Comparison of ENCODE assay signal across 10 mouse cellular contexts in the genomic region with DNA sequence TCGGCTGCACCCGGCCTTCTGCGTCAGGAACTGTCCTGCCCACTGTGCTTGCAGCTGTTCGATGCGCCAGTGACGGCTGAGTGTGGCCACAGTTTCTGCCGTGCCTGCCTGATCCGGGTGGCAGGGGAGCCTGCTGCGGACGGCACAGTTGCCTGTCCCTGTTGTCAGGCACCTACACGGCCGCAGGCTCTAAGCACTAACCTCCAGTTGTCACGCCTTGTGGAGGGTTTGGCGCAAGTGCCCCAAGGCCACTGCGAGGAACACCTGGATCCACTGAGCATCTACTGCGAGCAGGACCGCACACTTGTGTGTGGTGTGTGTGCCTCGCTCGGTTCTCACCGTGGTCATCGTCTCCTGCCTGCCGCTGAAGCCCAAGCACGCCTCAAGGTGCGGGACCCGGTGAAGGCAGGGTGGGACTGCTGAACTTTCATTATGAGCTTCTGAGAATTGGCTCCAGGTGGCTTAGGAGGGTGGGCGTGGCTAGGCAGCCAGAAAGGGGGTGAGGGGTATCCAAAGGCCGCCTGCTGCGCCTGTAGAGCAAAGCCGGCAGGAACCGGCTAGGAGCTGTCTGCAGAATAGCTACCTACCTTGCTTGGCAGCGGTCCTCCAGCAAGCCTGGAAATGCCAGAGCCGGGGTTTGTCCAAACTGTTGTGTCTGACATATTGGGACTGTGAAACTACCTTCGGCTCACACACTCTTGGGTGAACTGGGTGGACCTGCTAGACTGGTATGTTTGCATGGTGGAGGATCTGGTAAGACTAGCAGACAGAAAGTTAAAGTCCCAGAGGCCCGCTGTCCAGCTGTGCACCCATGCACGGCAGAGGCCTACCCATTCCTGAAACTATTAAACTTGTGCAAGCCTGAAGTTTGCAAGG. TPM values are rescaled to one million over a fixed set of nuclear protein-coding genes. Genes with fewer than 3 reads are reported as not detected.
DNase-seq lines count a peak whose midpoint lies in the region; ATAC-seq and TF ChIP-seq lines count a peak whose summit lies in the region.
"Had no signal": no experiment of that assay in that cellular context is flagged by ENCODE, and none has a peak within 500 bp of the region (broad histone marks: within the 10 kb centered on the region; RNA-seq: fewer than 3 reads in every experiment).

No protein-coding gene starts in this region.

- no peak for TF ChIP-seq EP300 in heart, adult 2 months (IDR thresholded peaks at IDR 0.05; ENCODE audit: insufficient read depth, low read depth, low read length)

- intact Hi-C loops in heart, adult 2 months (cut with DNase I): loop anchor here (2.0 kb wide), 1 partner anchor 200 kb away; no protein-coding TSS in a partner anchor

- H3K27ac ChIP-seq in forebrain, embryonic 12.5 days: no peak overlapping the region
- H3K27ac ChIP-seq in forebrain, embryonic 15.5 days (replicated peaks): no peak overlapping the region
- peak overlapping the region; percentile 92 for H3K27ac ChIP-seq in heart, adult 2 months

- TF ChIP-seq CTCF in heart, adult 2 months (IDR thresholded peaks at IDR 0.05): no peak

- no peaks in the 10 kb centered on the region for H3K9me3 ChIP-seq in forebrain, embryonic 12.5 days
- H3K9me3 ChIP-seq in forebrain, embryonic 15.5 days: no peaks in the 10 kb centered on the region

- 27% methylated on average over 35 of the region's 35 CpGs for WGBS in forebrain, embryonic 12.5 days
- WGBS in forebrain, embryonic 15.5 days: 26% methylated on average over 35 of the region's 35 CpGs
- 35% methylated on average over 35 of the region's 35 CpGs for WGBS in heart, adult 2 months

- no peaks in the 10 kb centered on the region for H3K79me2 ChIP-seq in heart, adult 2 months (replicated peaks; ENCODE audit: control insufficient read depth, insufficient read depth, low read length)

- peaks cover 27% of the 10 kb centered on the region; the same call in 1 of the 2 replicates for H3K27me3 ChIP-seq in forebrain, embryonic 12.5 days
- H3K27me3 ChIP-seq in forebrain, embryonic 15.5 days: 0 out of 2 replicates have a peak, but pooled peaks cover 8% of the 10 kb centered on the region
- H3K27me3 ChIP-seq in heart, adult 2 months (ENCODE audit: control insufficient read depth, insufficient read depth, low read length): no peaks in the 10 kb centered on the region
- H3K27me3 ChIP-seq: CH12.LX had no signal

- no peak; the same call in 1 of the 2 replicates for TF ChIP-seq POLR2A in heart, adult 2 months (IDR thresholded peaks at IDR 0.05; ENCODE audit: insufficient read depth, low read depth, low read length)

- H3K36me3 ChIP-seq in forebrain, embryonic 12.5 days (replicated peaks): no peaks in the 10 kb centered on the region
- no peaks in the 10 kb centered on the region for H3K36me3 ChIP-seq in forebrain, embryonic 15.5 days
- peaks cover 5% of the 10 kb centered on the region; the same call in 1 of the 2 replicates for H3K36me3 ChIP-seq in heart, adult 2 months (ENCODE audit: control insufficient read depth, insufficient read depth, low read length)

- H3K4me2 ChIP-seq in forebrain, embryonic 12.5 days: peak overlapping the region; percentile 27
- no peak overlapping the region for H3K4me2 ChIP-seq in forebrain, embryonic 15.5 days (replicated peaks)

- no peak for ATAC-seq in forebrain, embryonic 12.5 days (ENCODE audit: low FRiP score)
- ATAC-seq in forebrain, embryonic 15.5 days (replicated peaks): no peak
- no peak for ATAC-seq in megakaryocyte-erythroid progenitor cell, adult 5-6 weeks (replicated peaks; ENCODE audit: low FRiP score, low TSS enrichment, poor library complexity, severe bottlenecking)

- no peak overlapping the region for H3K4me3 ChIP-seq in forebrain, embryonic 12.5 days (replicated peaks)
- no peak overlapping the region for H3K4me3 ChIP-seq in forebrain, embryonic 15.5 days
- H3K4me3 ChIP-seq in heart, adult 2 months: peak overlapping the region; percentile 50

- H3K4me1 ChIP-seq in forebrain, embryonic 12.5 days: peaks cover 6% of the 10 kb centered on the region; the same call in 1 of the 2 replicates
- H3K4me1 ChIP-seq in forebrain, embryonic 15.5 days: no peaks in the 10 kb centered on the region
- peaks cover 5% of the 10 kb centered on the region; the same call in 1 of the 2 replicates for H3K4me1 ChIP-seq in heart, adult 2 months (ENCODE audit: control insufficient read depth, insufficient read depth, low read length)

- DNase-seq in heart, adult 2 months: peak; percentile 41 to 46
- peak; percentile 83 for DNase-seq in kidney, adult 9 months
- peak; percentile 25 for DNase-seq in lung, postnatal 14 days
- DNase-seq in thymus, postnatal 25 days: peak; percentile 63
- DNase-seq in adipocyte (ENCODE audit: low spot score): no peak

- no peak overlapping the region for H3K9ac ChIP-seq in forebrain, embryonic 12.5 days
- H3K9ac ChIP-seq in forebrain, embryonic 15.5 days (replicated peaks): no peak overlapping the region
- peak overlapping the region; percentile 79 for H3K9ac ChIP-seq in heart, adult 2 months (ENCODE audit: low read depth, low read length)

RNA-seq across cellular contexts. Expression of gene Trim72, which starts 1.0 kb away (rescaled TPM):
- polyA plus RNA-seq in forebrain, embryonic 12.5 days (2016; fragmentation: Nextera tagmentation; extraction: Ambion mirVana): not detected in 2 replicates
- polyA plus RNA-seq in forebrain, embryonic 15.5 days (2015; fragmentation: Nextera tagmentation; extraction: Ambion mirVana): not detected in 2 replicates
- 100 to 1,000 TPM; 252 to 303 TPM for total RNA-seq in heart, adult 2 months (2021)
- 218 and 278 TPM in 2 replicates for polyA plus RNA-seq in heart, adult 2 months (2012; rRNA removed)
- total RNA-seq in megakaryocyte-erythroid progenitor cell, adult 5-6 weeks (2014; fragmentation: Nextera tagmentation): not detected in 2 replicates
- 0.52 TPM in 1 of 2 replicates, not detected in the other for total RNA-seq in megakaryocyte-erythroid progenitor cell, adult 5-6 weeks (2017)

RNA-seq across cellular contexts. Expression of gene Pycard, which starts 11.1 kb away (rescaled TPM):
- 3.3 and 5.9 TPM in 2 replicates for polyA plus RNA-seq in forebrain, embryonic 12.5 days (2016; fragmentation: Nextera tagmentation; extraction: Ambion mirVana)
- polyA plus RNA-seq in forebrain, embryonic 15.5 days (2015; fragmentation: Nextera tagmentation; extraction: Ambion mirVana): 4.1 and 6.7 TPM in 2 replicates
- total RNA-seq in heart, adult 2 months (2021): 1 to 10 TPM; 6.9 to 8.8 TPM
- 28.3 and 32.8 TPM in 2 replicates for polyA plus RNA-seq in heart, adult 2 months (2012; rRNA removed)
- 41.8 and 56.1 TPM in 2 replicates for total RNA-seq in megakaryocyte-erythroid progenitor cell, adult 5-6 weeks (2014; fragmentation: Nextera tagmentation)
- 10.2 and 10.6 TPM in 2 replicates for total RNA-seq in megakaryocyte-erythroid progenitor cell, adult 5-6 weeks (2017)

RNA-seq across cellular contexts. Expression of gene Fus, which starts 37.5 kb away (rescaled TPM):
- polyA plus RNA-seq in forebrain, embryonic 12.5 days (2016; fragmentation: Nextera tagmentation; extraction: Ambion mirVana): 517 and 534 TPM in 2 replicates
- polyA plus RNA-seq in forebrain, embryonic 15.5 days (2015; fragmentation: Nextera tagmentation; extraction: Ambion mirVana): 438 and 469 TPM in 2 replicates
- total RNA-seq in heart, adult 2 months (2021): 100 to 1,000 TPM; 151 to 181 TPM
- polyA plus RNA-seq in heart, adult 2 months (2012; rRNA removed): 222 and 261 TPM in 2 replicates
- 315 and 387 TPM in 2 replicates for total RNA-seq in megakaryocyte-erythroid progenitor cell, adult 5-6 weeks (2014; fragmentation: Nextera tagmentation)
- 61.4 and 85.2 TPM in 2 replicates for total RNA-seq in megakaryocyte-erythroid progenitor cell, adult 5-6 weeks (2017)

RNA-seq across cellular contexts. Expression of gene Itgam, which starts 57.7 kb away (rescaled TPM):
- polyA plus RNA-seq in forebrain, embryonic 12.5 days (2016; fragmentation: Nextera tagmentation; extraction: Ambion mirVana): 0.54 TPM in 2 replicates
- polyA plus RNA-seq in forebrain, embryonic 15.5 days (2015; fragmentation: Nextera tagmentation; extraction: Ambion mirVana): 0.96 and 1.0 TPM in 2 replicates
- 1 to 10 TPM; 6.7 to 7.0 TPM for total RNA-seq in heart, adult 2 months (2021)
- polyA plus RNA-seq in heart, adult 2 months (2012; rRNA removed): 4.2 and 7.6 TPM in 2 replicates
- total RNA-seq in megakaryocyte-erythroid progenitor cell, adult 5-6 weeks (2014; fragmentation: Nextera tagmentation): 3.2 TPM in 1 of 2 replicates, not detected in the other
- 0.95 and 2.3 TPM in 2 replicates for total RNA-seq in megakaryocyte-erythroid progenitor cell, adult 5-6 weeks (2017)

RNA-seq across cellular contexts. Expression of gene Gm49368, which starts 57.8 kb away (rescaled TPM):
- not detected in 2 replicates for polyA plus RNA-seq in forebrain, embryonic 12.5 days (2016; fragmentation: Nextera tagmentation; extraction: Ambion mirVana)
- polyA plus RNA-seq in forebrain, embryonic 15.5 days (2015; fragmentation: Nextera tagmentation; extraction: Ambion mirVana): not detected in 2 replicates
- under 1 TPM in 1 of 2 experiments, not detected in 1; 0.23 TPM for total RNA-seq in heart, adult 2 months (2021)
- not detected in 2 replicates for polyA plus RNA-seq in heart, adult 2 months (2012; rRNA removed)
- total RNA-seq in megakaryocyte-erythroid progenitor cell, adult 5-6 weeks (2014; fragmentation: Nextera tagmentation): not detected in 2 replicates
- total RNA-seq in megakaryocyte-erythroid progenitor cell, adult 5-6 weeks (2017): not detected in 2 replicates
- total RNA-seq: CH12.LX; heart, postnatal 36 days had no signal

Comparison
In these comparisons a context has a peak if more than half of its experiments do, and no peak if none do; other contexts are left out.
1. RNA of gene Trim72, which starts 1.0 kb away (polyA plus RNA-seq): 218 to 278 TPM in heart, adult 2 months; not detected in forebrain, embryonic 12.5 days and not detected in forebrain, embryonic 15.5 days; every median in the first group is over 100 times any median in the second.